Mouse (Mus musculus) erythroid progenitor cell, adult 5-6 weeks (primary cell): ENCODE data around the gene Habp2. TPM values are rescaled to one million over a fixed set of nuclear protein-coding genes. Genes with fewer than 3 reads are reported as not detected.
A peak's percentile ranks its signal among the peaks of the same experiment; 100 is the strongest.
"Not testable (repeated sequence)": the region's sequence is repeated elsewhere in the genome, so short reads cannot be mapped to it uniquely, and the experiment has no call there.

Source experiments
- ATAC-seq: replicated peaks from 2 replicates; pipeline ENCODE4 v1.8.0; 2016; ENCODE audit warnings: moderate number of reproducible peaks, mild to moderate bottlenecking, moderate TSS enrichment, inconsistent platforms; ENCODE audit not compliant: poor library complexity, low FRiP score, severe bottlenecking
- total RNA-seq, 2 experiments: library from RNA; stranded (forward) in 1 of 2; stranded (reverse) in 1 of 2; fragments of 150-400 nt in 1 of 2; fragments of 186-747, 209-891 nt in 1 of 2; gene quantifications; 2 replicates each; pipeline versions ENCODE4 v1.2.3 to v1.2.4; 2015 to 2017; ENCODE audit warnings: low replicate concordance in 2 of 2

The Habp2 gene
- total RNA-seq, 2 experiments from 2014 or later: not detected

DNA sequence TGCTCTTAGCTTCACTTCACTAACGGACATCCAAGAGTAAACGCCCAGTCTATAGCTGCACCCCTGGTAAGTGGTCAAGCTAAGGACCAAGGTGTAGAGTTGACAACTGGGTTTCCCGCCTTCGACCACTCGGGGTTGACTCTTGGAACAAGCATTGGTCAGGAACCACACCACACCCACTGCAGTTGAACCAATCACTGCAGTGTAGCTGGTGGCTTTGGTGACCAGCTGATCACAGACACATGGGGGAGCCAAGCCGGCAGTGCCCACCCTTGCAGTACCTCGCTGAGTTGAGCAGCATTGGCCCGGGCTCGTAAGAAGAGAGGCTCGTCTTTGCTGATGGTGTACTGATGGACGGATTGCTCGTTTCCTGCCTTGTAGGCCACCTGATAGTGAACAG is 68.3 kb downstream of the Habp2 start:
- ATAC-seq: no peak

DNA sequence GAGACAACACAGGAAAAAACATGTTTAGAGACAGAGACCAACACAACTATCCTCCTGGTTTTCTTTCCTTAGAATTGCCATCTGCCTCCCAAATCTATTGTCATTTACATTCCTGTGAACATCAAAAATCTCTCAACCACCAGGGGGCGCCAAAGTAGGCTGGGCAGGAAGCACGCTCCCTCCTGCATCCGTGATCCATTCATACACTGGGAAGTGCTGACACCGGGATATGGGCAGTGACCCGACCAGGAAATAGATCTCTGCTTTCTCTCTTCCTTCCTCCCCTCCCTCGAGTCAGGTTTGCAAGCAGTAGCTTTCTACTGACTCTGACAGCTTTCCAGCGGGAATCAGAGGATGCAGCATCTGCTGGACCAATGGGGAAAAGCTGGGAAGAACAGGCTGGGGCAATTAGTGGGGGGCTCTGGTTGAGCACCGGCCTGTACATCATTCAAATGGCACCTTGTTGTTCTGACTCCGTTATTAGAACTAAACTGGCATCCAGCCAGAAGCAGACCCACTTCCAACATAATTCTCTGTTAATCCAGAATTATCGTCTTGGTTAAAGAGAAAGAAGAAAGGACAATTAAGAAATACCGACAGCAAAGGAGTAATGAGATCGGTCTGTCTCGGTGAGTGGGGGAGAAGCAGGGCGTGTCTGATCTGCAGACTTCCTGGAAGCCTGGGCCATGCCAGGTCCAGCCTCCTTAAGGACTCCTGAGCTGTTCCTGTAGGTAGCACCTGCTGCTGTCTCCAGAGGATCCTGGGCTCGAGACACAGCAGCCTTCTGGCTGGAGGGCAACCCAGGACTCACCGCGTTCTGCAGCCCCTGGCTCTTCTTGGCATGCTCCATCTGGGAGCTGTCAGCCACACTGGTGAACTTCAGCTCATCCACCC is 69.8 kb downstream of the Habp2 start:
- ATAC-seq: peak; percentile 72

DNA sequence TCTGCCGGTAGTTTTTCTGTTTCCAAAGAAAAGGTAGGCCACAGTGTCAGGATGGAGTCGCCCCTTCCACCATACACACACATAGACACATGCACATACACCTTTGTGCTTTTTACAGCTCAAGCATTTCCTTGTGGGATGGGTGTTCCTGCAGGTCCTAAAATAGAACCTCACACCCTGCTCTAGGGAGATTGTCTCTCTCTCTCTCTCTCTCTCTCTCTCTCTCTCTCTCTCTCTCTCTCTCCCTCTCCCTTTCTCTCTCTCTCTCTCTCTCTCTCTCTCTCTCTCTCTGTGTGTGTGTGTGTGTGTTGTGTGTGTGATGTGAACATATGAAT is 70.4 kb downstream of the Habp2 start:
- not testable (repeated sequence) for ATAC-seq

DNA sequence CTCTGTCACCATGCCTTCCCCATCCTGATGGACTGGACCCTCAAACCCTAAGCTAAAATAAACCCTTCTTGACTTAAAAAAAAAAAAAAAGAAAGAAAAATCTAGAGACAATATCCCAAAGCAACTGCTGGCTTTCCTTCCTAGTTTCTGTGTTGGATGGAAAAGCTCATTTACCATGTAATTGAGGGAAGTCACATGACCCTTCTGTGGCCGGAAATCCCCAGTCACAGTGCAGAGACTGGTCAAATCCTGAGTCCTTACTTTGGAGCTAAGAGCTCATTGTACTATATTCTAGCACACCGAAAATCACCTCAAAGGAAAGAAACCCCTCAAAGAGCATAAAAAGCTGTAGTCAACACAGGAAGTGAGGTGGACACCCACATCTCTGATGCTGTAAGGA is 72.0 kb downstream of the Habp2 start:
- no peak for ATAC-seq

DNA sequence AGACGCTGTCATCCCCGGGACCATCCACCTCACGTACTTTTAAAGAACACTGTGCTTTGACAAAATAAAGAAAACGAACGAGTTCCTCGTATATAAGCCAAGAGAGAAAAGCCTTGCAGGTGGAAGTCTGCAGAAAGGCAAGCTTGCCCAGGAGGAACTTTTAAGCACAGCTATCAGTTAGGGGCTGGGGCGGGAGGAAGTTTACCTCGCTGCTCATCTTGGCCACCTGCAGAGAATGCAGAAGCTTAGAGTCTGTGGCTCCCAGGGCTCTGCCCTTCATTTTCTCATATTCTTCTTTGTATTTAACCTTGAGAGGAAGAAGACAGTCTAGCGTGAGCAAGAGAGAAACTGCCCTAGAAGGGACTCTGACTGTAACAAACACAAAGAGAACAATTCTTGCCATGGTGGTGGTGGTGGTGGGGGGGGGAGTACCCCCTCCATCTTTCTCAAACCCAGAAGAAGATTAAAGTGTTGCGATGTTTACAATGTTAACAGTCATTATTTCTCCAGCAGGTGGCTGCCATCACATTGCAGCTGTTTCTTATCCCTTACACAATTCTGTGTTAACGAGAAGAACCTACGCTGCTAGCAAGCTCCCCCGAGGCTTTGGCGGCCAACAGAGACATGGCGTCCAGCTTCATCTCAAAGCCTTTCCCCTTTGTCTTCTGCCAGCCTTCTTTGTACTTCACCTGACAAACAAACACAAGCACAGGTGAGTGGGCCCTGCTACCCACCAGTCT is 77.0 kb downstream of the Habp2 start:
- no peak for ATAC-seq

DNA sequence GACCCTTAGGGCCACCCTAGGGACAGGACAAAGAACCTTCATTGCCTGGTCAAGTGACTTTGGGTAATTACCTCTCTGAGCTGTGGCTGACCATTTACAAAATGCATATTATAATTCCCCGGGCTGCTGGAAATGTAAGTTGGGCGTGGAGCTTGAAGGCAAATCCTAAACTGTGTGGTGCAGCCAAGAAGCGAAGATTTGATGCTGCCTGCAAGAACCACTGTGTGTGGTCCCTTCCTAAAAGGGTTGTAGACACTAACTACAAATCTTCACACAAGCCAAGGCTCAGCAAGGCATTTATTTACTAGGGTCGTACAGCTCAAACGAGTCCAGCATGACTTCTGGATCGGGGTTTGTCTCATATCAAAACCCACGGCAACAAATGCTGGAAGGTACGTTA is 77.6 kb downstream of the Habp2 start:
- ATAC-seq: no peak

DNA sequence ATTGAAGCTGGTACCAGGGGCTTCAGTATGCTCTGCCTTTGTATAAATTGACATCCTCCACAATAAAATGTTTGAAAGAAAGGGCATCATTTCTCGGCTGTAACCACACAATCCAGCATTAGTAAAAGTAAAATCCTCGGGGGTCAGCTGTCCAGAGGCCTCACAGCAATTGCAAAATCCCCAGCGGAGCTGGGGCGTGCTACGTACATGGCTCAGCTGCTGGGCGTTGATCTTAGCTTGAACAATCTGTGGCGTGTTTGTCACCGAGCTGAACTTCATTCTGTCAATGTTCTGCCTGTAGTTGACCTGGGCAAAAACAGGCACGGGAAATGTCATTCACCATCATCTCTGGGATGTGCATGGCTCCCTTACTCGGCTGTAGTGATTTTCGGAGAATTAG is 79.2 kb downstream of the Habp2 start:
- ATAC-seq: no peak

DNA sequence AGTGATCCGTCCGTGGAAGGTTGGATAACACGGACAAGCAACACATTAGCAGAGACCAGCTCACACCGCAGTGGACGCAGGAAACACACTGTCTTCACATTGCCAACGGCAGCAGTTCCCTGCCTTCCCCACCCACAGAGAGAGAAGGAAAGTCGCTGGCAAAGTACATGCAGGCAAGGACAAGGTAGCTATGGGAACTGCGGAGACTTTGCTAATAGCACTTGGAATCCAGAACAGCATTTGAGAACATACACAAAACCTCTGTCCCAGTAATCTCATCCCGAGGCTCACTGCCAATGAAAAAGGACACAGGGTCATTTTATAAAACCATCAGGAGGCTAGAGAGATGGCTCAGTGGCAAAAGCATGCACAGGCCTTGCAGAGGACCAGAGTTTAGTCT is 79.7 kb downstream of the Habp2 start:
- ATAC-seq: no peak

DNA sequence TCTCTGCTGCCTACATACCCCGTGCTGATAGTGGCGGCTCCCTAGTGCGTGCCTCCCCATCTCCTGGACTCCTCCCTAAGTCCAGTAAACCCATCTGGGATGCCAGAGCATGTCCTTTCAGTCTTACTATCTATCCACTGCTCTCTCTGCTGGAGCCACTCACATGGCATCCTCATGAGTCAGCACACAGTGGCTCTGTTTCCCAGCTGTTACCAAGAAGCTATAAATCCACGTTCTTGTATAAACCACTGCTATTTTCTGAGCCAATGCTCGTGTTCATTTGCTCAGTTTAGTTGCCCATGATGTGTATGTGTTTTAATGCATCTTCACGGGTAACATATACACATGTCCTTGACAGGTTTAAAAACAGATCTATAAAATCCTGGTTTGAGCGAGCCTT is 80.8 kb downstream of the Habp2 start:
- no peak for ATAC-seq

DNA sequence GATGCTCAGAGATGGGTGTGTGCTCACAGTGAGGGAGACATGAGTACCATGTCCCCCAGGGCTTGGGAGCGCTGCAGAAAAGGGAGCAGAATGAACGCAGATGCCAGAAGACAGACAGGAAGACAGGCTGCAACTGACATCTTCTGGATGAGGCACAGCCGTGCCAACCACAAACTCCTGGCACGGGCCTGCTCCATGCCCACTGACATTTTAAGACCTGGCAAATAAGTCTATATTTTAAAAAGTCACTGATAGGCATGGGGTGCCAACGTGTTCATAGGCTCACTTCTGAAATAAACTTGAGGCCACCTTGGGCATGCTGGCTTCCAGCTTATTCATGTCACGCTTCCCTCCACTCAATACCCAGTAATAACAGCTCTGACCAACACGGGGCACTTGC is 82.0 kb downstream of the Habp2 start:
- ATAC-seq: no peak

Other genes with a start within 250 kb of the Habp2 start
- gene Nrap, start 102.9 kb downstream of the Habp2 start, total RNA-seq (2015; ENCODE audit: low replicate concordance): not detected in 2 replicates
- gene Nrap, start 102.9 kb downstream of the Habp2 start, total RNA-seq (2017; ENCODE audit: low replicate concordance): not detected in 2 replicates
- 25.6 and 37.7 TPM in 2 replicates for gene Casp7, start 110.0 kb downstream of the Habp2 start, total RNA-seq (2015; ENCODE audit: low replicate concordance)
- gene Casp7, start 110.0 kb downstream of the Habp2 start, total RNA-seq (2017; ENCODE audit: low replicate concordance): 14.0 and 35.9 TPM in 2 replicates
- gene Plekhs1, start 174.5 kb downstream of the Habp2 start, total RNA-seq (2015; ENCODE audit: low replicate concordance): not detected in 2 replicates
- not detected in 2 replicates for gene Plekhs1, start 174.5 kb downstream of the Habp2 start, total RNA-seq (2017; ENCODE audit: low replicate concordance)